Mouse (Mus musculus) central nervous system, embryonic 18 days (tissue): ENCODE measurements around the gene Rab17. TPM values are rescaled to one million over a fixed set of nuclear protein-coding genes. Genes with fewer than 3 reads are reported as not detected.

Experiments
- polyA plus RNA-seq: library from polyadenylated mRNA; depleted of rRNA; stranded (reverse); fragments of >200 nt; gene quantifications from 2 replicates; pipeline ENCODE4 v1.2.3, GENCODE M21; 2012; rRNA removed

The Rab17 gene
- polyA plus RNA-seq: 0.17 and 0.80 TPM in 2 replicates

DNA sequence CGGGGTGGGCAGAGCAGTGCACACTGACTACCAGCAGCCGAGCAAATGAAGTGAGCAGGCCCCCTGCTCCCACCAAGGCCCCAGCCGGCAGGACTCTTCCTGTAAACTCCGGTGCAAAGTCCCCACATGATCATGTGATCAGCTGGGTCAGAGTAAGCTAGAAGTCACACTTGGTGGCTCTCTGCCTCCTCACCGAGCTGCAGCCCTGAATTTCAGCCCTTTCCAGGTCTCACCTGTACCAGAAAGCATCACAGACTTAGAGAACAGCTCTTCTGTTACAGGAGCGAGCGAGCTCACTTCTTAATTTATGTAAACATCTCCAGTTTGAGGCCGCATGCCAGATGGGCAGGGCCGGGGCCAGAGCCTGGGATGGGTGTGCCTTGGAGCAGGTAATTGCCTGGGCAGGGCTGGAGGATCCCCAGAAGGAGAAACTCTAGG is at the start of gene Rab17:
TSS of gene Rab17 (minus strand) at position 315 of the 438 bp plus-strand sequence.

DNA sequence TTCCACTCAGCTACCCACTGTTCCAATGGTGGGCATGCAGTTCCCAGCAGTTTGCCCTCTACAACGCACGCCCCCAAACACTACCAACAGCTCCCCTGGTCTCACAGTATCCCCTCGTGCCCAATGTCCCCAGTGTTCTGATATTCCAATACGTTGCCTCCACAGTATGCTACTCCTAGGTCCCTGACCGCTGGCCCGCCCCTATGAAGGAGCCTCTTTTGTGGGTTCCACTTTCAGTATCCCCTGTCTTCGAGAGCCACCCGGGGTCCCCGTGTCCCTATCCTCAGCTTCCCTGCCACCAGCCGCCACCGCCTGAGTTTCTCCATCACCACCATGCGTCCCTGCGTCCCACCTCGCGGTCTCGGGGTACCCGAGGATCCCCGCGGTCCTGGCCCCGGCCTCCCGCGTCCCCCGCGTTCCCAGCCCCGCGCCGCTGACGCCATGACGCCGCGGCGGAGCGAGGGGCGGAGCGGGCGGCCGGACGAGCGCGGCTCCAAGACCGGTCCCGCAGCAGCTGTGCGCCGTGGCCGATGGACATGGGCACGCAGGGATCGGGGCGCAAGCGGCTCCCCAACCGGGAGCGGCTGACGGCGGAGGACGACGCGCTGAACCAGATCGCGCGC is 28.9 kb upstream of the Rab17 start, which contains the start of gene Lrrfip1:
TSS of gene Lrrfip1 (plus strand) at position 470 of the 623 bp plus-strand sequence.

DNA sequence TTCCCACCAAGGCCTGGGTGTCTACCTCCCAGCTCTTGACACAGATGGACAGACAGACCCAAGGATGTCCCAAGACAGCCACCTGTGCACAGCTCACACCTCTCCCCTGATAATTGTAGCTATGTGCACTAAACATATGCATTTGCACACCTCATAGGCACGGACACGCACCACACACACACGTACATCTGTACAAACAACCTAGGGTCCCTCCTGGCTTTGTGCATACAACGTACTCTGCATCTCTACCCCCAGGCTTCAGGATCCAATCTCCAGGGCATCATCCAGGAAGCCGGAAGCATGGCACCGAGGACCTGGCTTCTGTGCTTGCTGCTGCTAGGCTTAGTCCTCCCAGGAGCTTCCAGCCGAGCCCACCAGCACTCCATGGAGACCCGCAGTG is 16.7 kb downstream of the Rab17 start, which contains the start of gene Prlh:
TSS of gene Prlh (plus strand) at position 301 of the 400 bp plus-strand sequence.

DNA sequence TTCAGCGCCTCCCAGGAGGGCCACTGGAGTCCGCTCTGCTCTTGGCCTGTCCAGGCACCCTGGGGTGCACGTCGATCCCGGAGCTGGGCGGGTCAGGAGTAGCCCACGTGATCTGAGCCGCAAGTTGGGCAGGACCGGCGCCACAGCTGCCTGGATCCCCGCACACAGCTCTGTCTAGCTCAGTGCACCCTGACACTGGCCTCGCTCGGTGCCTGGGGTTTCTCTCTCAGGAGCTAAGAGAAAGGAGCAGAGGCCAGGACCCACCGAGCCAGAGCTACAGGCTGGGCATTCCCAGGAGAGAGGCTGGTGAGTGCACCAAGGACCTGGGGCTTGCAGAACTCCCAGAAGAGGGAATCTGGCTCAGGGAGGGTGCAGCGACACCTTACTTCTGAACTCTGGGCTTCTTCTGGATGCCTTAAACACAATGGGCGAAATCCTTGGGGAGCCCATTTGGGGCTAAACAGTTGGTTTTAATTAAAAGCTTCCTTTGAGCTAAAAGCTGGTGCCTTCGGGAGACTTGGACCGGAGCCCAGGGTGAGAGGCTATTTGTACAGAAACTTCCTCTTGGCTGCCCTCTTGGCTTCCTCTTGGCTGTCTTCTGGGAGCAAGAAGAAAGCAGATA is 54.4 kb downstream of the Rab17 start, which contains the start of gene Mlph:
TSS of gene Mlph (plus strand) at position 138 of the 622 bp plus-strand sequence.

Other genes starting within 250 kb of the Rab17 start
- 15.2 and 30.2 TPM in 2 replicates for gene Col6a3, start 125.7 kb downstream of the Rab17 start, polyA plus RNA-seq
- gene Mlph, start 54.6 kb downstream of the Rab17 start, polyA plus RNA-seq: 0.23 and 1.00 TPM in 2 replicates
- not detected in 2 replicates for gene Prlh, start 16.6 kb downstream of the Rab17 start, polyA plus RNA-seq
- 56.5 and 59.3 TPM in 2 replicates for gene Lrrfip1, start 29.1 kb upstream of the Rab17 start, polyA plus RNA-seq
- gene Rbm44, start 175.4 kb upstream of the Rab17 start, polyA plus RNA-seq: 0.10 and 0.19 TPM in 2 replicates
- 11.7 and 15.8 TPM in 2 replicates for gene Ramp1, start 210.2 kb upstream of the Rab17 start, polyA plus RNA-seq